Mouse (Mus musculus) heart, embryonic 16.5 days (tissue): ENCODE results near the gene Smdt1. TPM values are rescaled to one million over a fixed set of nuclear protein-coding genes. Genes with fewer than 3 reads are reported as not detected.

Experiments
- ATAC-seq: fragments of 200-750 bp; cut with Nextera tagmentation; replicated peaks from 2 replicates; pipeline ENCODE4 v1.8.0; 2017; ENCODE audit warnings: moderate number of reproducible peaks; ENCODE audit not compliant: insufficient read depth, low FRiP score; ENCODE audit errors: extremely low read depth
- H3K27ac ChIP-seq: fragments of 300-500 bp; sonication (generic); 2 replicates; pipeline ENCODE4 v1.5.1; 2014; ENCODE audit warnings: mild to moderate bottlenecking, low read length, control low read depth, moderate library complexity
- H3K27me3 ChIP-seq: fragments of 300-500 bp; sonication (generic); 2 replicates; pipeline ENCODE4 v1.6.1; 2014; ENCODE audit warnings: low read length, mixed read lengths; ENCODE audit not compliant: control insufficient read depth, insufficient read depth
- H3K36me3 ChIP-seq: fragments of 300-500 bp; sonication (generic); 2 replicates; pipeline ENCODE4 v1.6.1; 2014; ENCODE audit not compliant: control insufficient read depth, insufficient read depth
- H3K4me1 ChIP-seq: fragments of 300-500 bp; sonication (generic); 2 replicates; pipeline ENCODE4 v1.6.1; 2014; ENCODE audit warnings: low read length, mixed read lengths; ENCODE audit not compliant: control insufficient read depth, insufficient read depth
- H3K4me2 ChIP-seq: fragments of 300-500 bp; sonication (generic); 2 replicates; pipeline ENCODE4 v1.6.1; 2014; ENCODE audit warnings: low read depth, mild to moderate bottlenecking, control low read depth, low read length
- H3K4me3 ChIP-seq: fragments of 300-500 bp; sonication (generic); 2 replicates; pipeline ENCODE4 v1.5.1; 2014; ENCODE audit warnings: mild to moderate bottlenecking, control low read depth, low read length
- H3K9ac ChIP-seq: fragments of 300-500 bp; sonication (generic); 2 replicates; pipeline ENCODE4 v1.6.1; 2014; ENCODE audit warnings: low read length, control low read depth
- H3K9me3 ChIP-seq: fragments of 300-500 bp; sonication (generic); replicated peaks from 2 replicates; pipeline ENCODE4 v1.6.1; 2016; ENCODE audit warnings: low read length; ENCODE audit not compliant: control insufficient read depth
- WGBS: fragments of 180-500 bp; shearing (Covaris S2); extraction: QIAGEN DNeasy Blood & Tissue Kit; methylation state at CpG from one replicate; pipeline ENCODE4 v1.1.7; 2014; 5-methylcytosine and 5-hydroxymethylcytosine counted together
- polyA plus RNA-seq: library from polyadenylated mRNA; unstranded; fragments of >200 nt; fragmentation: Nextera tagmentation; extraction: Ambion mirVana; gene quantifications from 2 replicates; pipeline ENCODE4 v1.2.1, GENCODE M21; 2015

Smdt1 gene
- polyA plus RNA-seq, 1 experiment from 2014 or later: 340 TPM

- no peak for ATAC-seq
- no peak overlapping the region for H3K27ac ChIP-seq
- no peaks in the 10 kb centered on the region for H3K27me3 ChIP-seq
- H3K9me3 ChIP-seq: no peaks in the 10 kb centered on the region
- 93% methylated on average over 12 of the region's 12 CpGs for WGBS
- peaks cover 33% of the 10 kb centered on the region for H3K36me3 ChIP-seq
- H3K4me2 ChIP-seq: no peak overlapping the region
- H3K4me1 ChIP-seq: peaks cover 22% of the 10 kb centered on the region
- H3K9ac ChIP-seq: no peak overlapping the region
- H3K4me3 ChIP-seq: no peak overlapping the region
Measured at GRCm38 (mm10) chr15:82347852-82348251, 9.1 kb downstream of the Smdt1 start.

DNA sequence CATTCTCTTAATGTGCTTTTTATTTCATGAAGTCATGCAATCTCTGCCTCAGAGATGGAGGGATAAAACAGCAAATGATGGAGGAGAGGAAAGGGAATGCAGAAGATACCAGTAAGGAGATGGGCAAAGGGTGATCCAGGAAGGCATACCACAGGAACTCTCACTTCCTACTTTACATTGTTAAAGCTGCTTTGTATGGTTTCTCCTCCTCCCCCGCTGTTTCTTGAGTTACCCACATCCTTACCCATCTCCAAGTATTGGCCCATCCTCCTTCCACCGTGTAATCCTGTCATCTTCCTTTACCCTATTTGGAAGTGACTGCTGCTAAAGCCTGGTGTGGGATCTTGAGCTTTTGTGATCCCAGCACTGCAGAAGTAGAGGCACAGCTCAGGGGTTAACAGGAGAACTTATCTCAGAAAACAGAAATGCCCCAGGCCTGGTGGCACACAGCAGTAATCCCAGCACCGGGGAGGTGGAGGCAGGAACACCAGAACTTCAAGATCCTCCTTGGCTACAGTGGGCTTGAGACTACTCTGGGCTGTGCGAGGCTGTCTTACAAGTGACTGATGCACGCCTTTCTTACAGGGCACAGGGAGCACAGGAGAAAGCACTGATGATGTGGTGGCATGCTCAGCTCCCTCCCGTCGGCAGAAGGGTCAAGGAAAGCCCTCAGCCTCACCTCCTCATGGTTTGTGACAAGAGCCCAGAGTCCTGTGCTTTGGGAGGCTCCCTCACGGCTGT is 9.7 kb downstream of the Smdt1 start:
- 84% methylated on average over 8 of the region's 8 CpGs for WGBS
- H3K9me3 ChIP-seq: no peaks in the 10 kb centered on the region
- H3K36me3 ChIP-seq: peaks cover 33% of the 10 kb centered on the region
- H3K4me2 ChIP-seq: no peak overlapping the region
- peaks cover 26% of the 10 kb centered on the region for H3K4me1 ChIP-seq
- H3K4me3 ChIP-seq: no peak overlapping the region
- no peak overlapping the region for H3K9ac ChIP-seq
- no peak for ATAC-seq
- no peaks in the 10 kb centered on the region for H3K27me3 ChIP-seq
- no peak overlapping the region for H3K27ac ChIP-seq

DNA sequence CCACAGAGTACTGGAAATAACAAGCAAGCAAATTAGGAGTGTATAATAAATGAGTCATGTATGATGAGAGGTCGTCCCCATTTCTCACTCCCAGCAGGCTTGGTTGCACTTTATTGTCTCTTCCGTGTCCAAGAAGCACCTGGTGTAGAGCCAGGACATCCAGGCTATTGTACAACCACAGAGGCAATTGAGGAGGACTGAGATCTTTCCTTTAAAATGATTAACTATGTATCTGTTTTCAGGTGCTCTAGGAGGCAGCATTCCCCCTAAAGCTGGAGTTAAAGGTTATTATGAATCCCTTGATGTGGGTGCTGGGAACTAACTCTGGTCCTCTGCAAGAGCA is 10.2 kb downstream of the Smdt1 start:
- Histone ChIP-seq H3K9ac (no peak overlapping the region), H3K4me1 (peaks cover 26% of the 10 kb centered on the region), H3K27ac (no peak overlapping the region), H3K9me3 (no peaks in the 10 kb centered on the region), H3K36me3 (peaks cover 33% of the 10 kb centered on the region), H3K27me3 (no peaks in the 10 kb centered on the region), H3K4me3 (no peak overlapping the region), H3K4me2 (no peak overlapping the region)
- WGBS: 88% methylated on average over 2 of the region's 2 CpGs
- ATAC-seq: no peak

GRCm38 (mm10) chr15:82350349-82350748 is 11.6 kb downstream of the Smdt1 start:
- Histone ChIP-seq H3K9ac (no peak overlapping the region), H3K27me3 (no peaks in the 10 kb centered on the region), H3K4me1 (peaks cover 29% of the 10 kb centered on the region), H3K9me3 (no peaks in the 10 kb centered on the region), H3K27ac (no peak overlapping the region), H3K4me2 (no peak overlapping the region), H3K36me3 (peaks cover 33% of the 10 kb centered on the region), H3K4me3 (no peak overlapping the region)
- WGBS: 78% methylated on average over 4 of the region's 4 CpGs
- ATAC-seq: no peak

- no peak overlapping the region for H3K27ac ChIP-seq
- WGBS: 42% methylated on average over 3 of the region's 3 CpGs
- peak overlapping the region; percentile 42; the same call in 1 of the 2 replicates for H3K9ac ChIP-seq
- H3K36me3 ChIP-seq: peaks cover 33% of the 10 kb centered on the region
- no peaks in the 10 kb centered on the region for H3K9me3 ChIP-seq
- H3K4me1 ChIP-seq: peaks cover 29% of the 10 kb centered on the region
- ATAC-seq: no peak
- no peak overlapping the region for H3K4me3 ChIP-seq
- H3K27me3 ChIP-seq: no peaks in the 10 kb centered on the region
- H3K4me2 ChIP-seq: no peak overlapping the region
Measured at GRCm38 (mm10) chr15:82351480-82351879, 12.7 kb downstream of the Smdt1 start.

GRCm38 (mm10) chr15:82353078-82353744 is 14.5 kb downstream of the Smdt1 start:
- WGBS: 21% methylated on average over 14 of the region's 14 CpGs
- Histone ChIP-seq H3K4me2 (peak overlapping the region; percentile 61), H3K4me1 (peaks cover 18% of the 10 kb centered on the region), H3K36me3 (peaks cover 29% of the 10 kb centered on the region), H3K9ac (peak overlapping the region; percentile 96), H3K27me3 (no peaks in the 10 kb centered on the region), H3K27ac (peak overlapping the region; percentile 89), H3K4me3 (peak overlapping the region; percentile 82), H3K9me3 (no peaks in the 10 kb centered on the region)
- ATAC-seq: no peak

GRCm38 (mm10) chr15:82353745-82354113 is 15.0 kb downstream of the Smdt1 start:
- Histone ChIP-seq H3K9ac (peak overlapping the region; percentile 96), H3K27me3 (no peaks in the 10 kb centered on the region), H3K9me3 (no peaks in the 10 kb centered on the region), H3K27ac (peak overlapping the region; percentile 89), H3K4me1 (peaks cover 20% of the 10 kb centered on the region), H3K36me3 (peaks cover 24% of the 10 kb centered on the region), H3K4me2 (peak overlapping the region; percentile 61), H3K4me3 (peak overlapping the region; percentile 82)
- ATAC-seq: peak; percentile 29
- under 1% methylated on average over 23 of the region's 23 CpGs for WGBS

DNA sequence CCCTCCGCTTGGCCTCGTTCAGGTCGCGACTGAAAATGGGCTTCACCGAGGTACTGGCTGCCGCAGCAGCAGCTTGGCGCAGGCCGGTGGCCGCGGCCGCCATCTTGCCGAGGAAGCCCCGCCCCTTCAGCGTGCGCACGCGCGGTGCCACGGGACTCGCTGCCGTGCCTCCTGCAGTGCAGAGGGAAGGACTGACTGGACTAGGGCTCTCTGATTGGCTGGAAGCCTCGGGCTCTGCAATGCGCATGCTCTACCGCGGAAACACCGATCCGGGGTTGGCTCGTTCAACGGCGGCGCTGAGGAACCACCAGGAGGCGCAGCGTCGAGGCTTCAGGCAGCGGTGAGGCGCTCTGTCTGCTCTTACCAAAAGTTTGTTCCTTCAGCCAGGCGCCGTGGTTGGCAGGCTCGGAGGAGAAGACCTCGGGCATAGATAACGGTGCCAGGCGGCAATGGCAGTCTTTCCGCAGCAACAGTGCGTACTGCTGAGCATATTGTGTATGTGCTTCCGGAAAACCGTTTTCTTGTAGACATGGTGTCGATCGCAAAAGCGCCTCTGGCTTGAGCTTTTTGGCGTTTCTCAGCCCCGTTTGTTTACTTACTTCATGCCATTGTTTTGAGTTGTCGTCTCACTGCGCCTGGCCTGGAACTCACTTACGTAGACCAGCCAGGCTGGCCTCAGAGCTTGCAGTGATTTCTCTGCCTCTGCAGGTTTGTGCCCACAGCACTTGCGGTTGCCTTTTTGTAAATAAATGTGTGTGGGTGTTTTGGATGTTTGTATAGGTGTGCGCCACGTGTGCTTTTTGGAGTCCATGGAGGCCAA is 15.6 kb downstream of the Smdt1 start, which contains the start of gene Ndufa6:
TSS of gene Ndufa6 (minus strand) at position 197 of the 820 bp plus-strand sequence.
- H3K27me3 ChIP-seq: no peaks in the 10 kb centered on the region
- ATAC-seq: peak; percentile 99
- peak within 1 kb of the TSS; percentile 96 for H3K9ac ChIP-seq
- H3K4me2 ChIP-seq: peak within 1 kb of the TSS; percentile 61
- 2% methylated on average over 57 of the region's 57 CpGs for WGBS
- H3K36me3 ChIP-seq: peaks cover 18% of the 10 kb centered on the region
- H3K4me1 ChIP-seq: peaks cover 24% of the 10 kb centered on the region
- peak within 1 kb of the TSS; percentile 89 for H3K27ac ChIP-seq
- H3K4me3 ChIP-seq: peak within 1 kb of the TSS; percentile 82
- no peaks in the 10 kb centered on the region for H3K9me3 ChIP-seq
